Comparison of ENCODE assay signal across 17 mouse cellular contexts in genomic region chr17:87879484-87880225, GRCm38 (mm10). TPM values are rescaled to one million over a fixed set of nuclear protein-coding genes. Genes with fewer than 3 reads are reported as not detected.
DNase-seq lines count a peak whose midpoint lies in the region; ATAC-seq and TF ChIP-seq lines count a peak whose summit lies in the region.
"Had no signal": no experiment of that assay in that cellular context is flagged by ENCODE, and none has a peak within 500 bp of the region (broad histone marks: within the 10 kb centered on the region; RNA-seq: fewer than 3 reads in every experiment).

No protein-coding gene starts in this region.

- no peaks in the 10 kb centered on the region for H3K36me3 ChIP-seq in hindbrain, embryonic 10.5 days
- H3K36me3 ChIP-seq in hindbrain, embryonic 13.5 days = no peaks in the 10 kb centered on the region
- no peaks in the 10 kb centered on the region for H3K36me3 ChIP-seq in neural tube, embryonic 15.5 days
- H3K36me3 ChIP-seq in hindbrain, postnatal 0 days (ENCODE audit: insufficient read depth, low read length) = no peaks in the 10 kb centered on the region
- H3K36me3 ChIP-seq in stomach, postnatal 0 days (ENCODE audit: control insufficient read depth, insufficient read depth, low read length) = no peaks in the 10 kb centered on the region
- no peaks in the 10 kb centered on the region for H3K36me3 ChIP-seq in lung, postnatal 0 days (ENCODE audit: insufficient read depth, low read length)

- no peak for TF ChIP-seq EP300 in stomach, postnatal 0 days (optimal IDR thresholded peaks at IDR 0.05)
- TF ChIP-seq EP300 in lung, postnatal 0 days (IDR thresholded peaks at IDR 0.05) = no peak

- peak overlapping the region; percentile 35; the same call in 1 of the 2 replicates for H3K27ac ChIP-seq in hindbrain, embryonic 10.5 days
- H3K27ac ChIP-seq in hindbrain, embryonic 13.5 days = no peak overlapping the region
- no peak overlapping the region for H3K27ac ChIP-seq in neural tube, embryonic 15.5 days (replicated peaks)
- no peak overlapping the region for H3K27ac ChIP-seq in hindbrain, postnatal 0 days
- H3K27ac ChIP-seq in stomach, postnatal 0 days (replicated peaks) = no peak overlapping the region
- no peak overlapping the region for H3K27ac ChIP-seq in lung, postnatal 0 days (ENCODE audit: low read length)
- H3K27ac ChIP-seq: left cerebral cortex, adult 2 months had no signal

- ATAC-seq in hindbrain, embryonic 13.5 days (ENCODE audit: low FRiP score) = no peak
- no peak for ATAC-seq in neural tube, embryonic 15.5 days (ENCODE audit: low FRiP score)
- no peak for ATAC-seq in hindbrain, postnatal 0 days
- no peak for ATAC-seq in stomach, postnatal 0 days (ENCODE audit: low FRiP score, low TSS enrichment)
- no peak for ATAC-seq in frontal cortex, adult (ENCODE audit: low TSS enrichment)
- no peak for ATAC-seq in lung, postnatal 0 days

- no peaks in the 10 kb centered on the region for H3K9me3 ChIP-seq in hindbrain, embryonic 10.5 days
- no peaks in the 10 kb centered on the region for H3K9me3 ChIP-seq in hindbrain, embryonic 13.5 days
- no peaks in the 10 kb centered on the region for H3K9me3 ChIP-seq in neural tube, embryonic 15.5 days (replicated peaks)
- H3K9me3 ChIP-seq in hindbrain, postnatal 0 days (ENCODE audit: low read length) = no peaks in the 10 kb centered on the region
- H3K9me3 ChIP-seq in stomach, postnatal 0 days (ENCODE audit: control insufficient read depth, low read length) = no peaks in the 10 kb centered on the region
- H3K9me3 ChIP-seq in lung, postnatal 0 days (ENCODE audit: low read length) = no peaks in the 10 kb centered on the region

- WGBS in hindbrain, embryonic 10.5 days = 62% methylated on average over 9 of the region's 9 CpGs
- WGBS in hindbrain, embryonic 13.5 days = 38% methylated on average over 9 of the region's 9 CpGs
- 36% methylated on average over 9 of the region's 9 CpGs for WGBS in neural tube, embryonic 15.5 days
- 26% methylated on average over 9 of the region's 9 CpGs for WGBS in hindbrain, postnatal 0 days
- WGBS in stomach, postnatal 0 days = 54% methylated on average over 9 of the region's 9 CpGs
- WGBS in lung, postnatal 0 days = 62% methylated on average over 9 of the region's 9 CpGs

- H3K4me3 ChIP-seq in hindbrain, embryonic 10.5 days = no peak overlapping the region
- H3K4me3 ChIP-seq in hindbrain, embryonic 13.5 days = no peak overlapping the region
- no peak overlapping the region for H3K4me3 ChIP-seq in neural tube, embryonic 15.5 days (replicated peaks)
- H3K4me3 ChIP-seq in hindbrain, postnatal 0 days (ENCODE audit: low read length) = no peak overlapping the region
- no peak overlapping the region for H3K4me3 ChIP-seq in stomach, postnatal 0 days (ENCODE audit: low read depth, low read length)
- H3K4me3 ChIP-seq in lung, postnatal 0 days (ENCODE audit: low read depth, low read length) = no peak overlapping the region
- H3K4me3 ChIP-seq: erythroblast, embryonic 14.5 days; left cerebral cortex, adult 2 months had no signal

- TF ChIP-seq CTCF in hindbrain, postnatal 0 days (IDR thresholded peaks at IDR 0.05; ENCODE audit: low read depth) = no peak
- no peak for TF ChIP-seq CTCF in stomach, postnatal 0 days (IDR thresholded peaks at IDR 0.05; ENCODE audit: low read depth)
- no peak for TF ChIP-seq CTCF in lung, postnatal 0 days (IDR thresholded peaks at IDR 0.05)

- H3K9ac ChIP-seq in hindbrain, embryonic 13.5 days = no peak overlapping the region
- no peak overlapping the region for H3K9ac ChIP-seq in neural tube, embryonic 15.5 days (replicated peaks)
- H3K9ac ChIP-seq in hindbrain, postnatal 0 days (replicated peaks; ENCODE audit: low read length) = no peak overlapping the region
- no peak overlapping the region for H3K9ac ChIP-seq in stomach, postnatal 0 days (ENCODE audit: low read length)
- H3K9ac ChIP-seq in lung, postnatal 0 days (replicated peaks; ENCODE audit: low read depth) = no peak overlapping the region

- no peak for DNase-seq in hindbrain, embryonic 10.5 days (ENCODE audit: low spot score)
- DNase-seq in neural tube, embryonic 10.5 days (ENCODE audit: extremely low spot score, low spot score) = peak; percentile 12
- peak; percentile 20 for DNase-seq in hindbrain, postnatal 0 days (ENCODE audit: low spot score)
- DNase-seq in stomach, postnatal 0 days (ENCODE audit: low spot score) = peak; percentile 12
- no peak for DNase-seq in lung, postnatal 0 days (ENCODE audit: low spot score)
- DNase-seq: adrenal gland, adult 8-10 months; heart, postnatal 10 days; kidney, adult 9 months had no signal

- H3K27me3 ChIP-seq in hindbrain, embryonic 10.5 days (ENCODE audit: insufficient read depth, poor library complexity, severe bottlenecking) = peaks cover 47% of the 10 kb centered on the region
- H3K27me3 ChIP-seq in hindbrain, embryonic 13.5 days = peaks cover 17% of the 10 kb centered on the region; the same call in 1 of the 2 replicates
- no peaks in the 10 kb centered on the region for H3K27me3 ChIP-seq in neural tube, embryonic 15.5 days (replicated peaks)
- H3K27me3 ChIP-seq in hindbrain, postnatal 0 days (ENCODE audit: insufficient read depth, low read length) = no peaks in the 10 kb centered on the region
- H3K27me3 ChIP-seq in stomach, postnatal 0 days (ENCODE audit: control insufficient read depth, insufficient read depth, low read length) = no peaks in the 10 kb centered on the region
- H3K27me3 ChIP-seq in lung, postnatal 0 days (replicated peaks; ENCODE audit: insufficient read depth, low read length) = no peaks in the 10 kb centered on the region

- no peak overlapping the region for H3K4me2 ChIP-seq in hindbrain, embryonic 13.5 days
- no peak overlapping the region for H3K4me2 ChIP-seq in neural tube, embryonic 15.5 days
- no peak overlapping the region for H3K4me2 ChIP-seq in hindbrain, postnatal 0 days (ENCODE audit: low read depth, low read length)
- no peak overlapping the region for H3K4me2 ChIP-seq in stomach, postnatal 0 days (replicated peaks; ENCODE audit: low read depth)
- H3K4me2 ChIP-seq in lung, postnatal 0 days (replicated peaks; ENCODE audit: low read depth, low read length) = no peak overlapping the region

- peaks cover 41% of the 10 kb centered on the region for H3K4me1 ChIP-seq in hindbrain, embryonic 10.5 days (replicated peaks)
- H3K4me1 ChIP-seq in hindbrain, embryonic 13.5 days (replicated peaks) = peaks cover 30% of the 10 kb centered on the region
- H3K4me1 ChIP-seq in neural tube, embryonic 15.5 days = peaks cover 14% of the 10 kb centered on the region
- peaks cover 20% of the 10 kb centered on the region for H3K4me1 ChIP-seq in hindbrain, postnatal 0 days (ENCODE audit: insufficient read depth, low read length)
- H3K4me1 ChIP-seq in stomach, postnatal 0 days (replicated peaks; ENCODE audit: control insufficient read depth, insufficient read depth) = no peaks in the 10 kb centered on the region
- H3K4me1 ChIP-seq in lung, postnatal 0 days (ENCODE audit: insufficient read depth, low read depth, low read length) = no peaks in the 10 kb centered on the region

RNA-seq across cellular contexts. Expression of gene Rpl36-ps4, which starts 41.1 kb away (rescaled TPM):
- polyA plus RNA-seq in hindbrain, embryonic 10.5 days (2016; fragmentation: Nextera tagmentation; extraction: Ambion mirVana) = not detected in 2 replicates
- not detected in 2 replicates for polyA plus RNA-seq in hindbrain, embryonic 13.5 days (2015; fragmentation: Nextera tagmentation; extraction: Ambion mirVana)
- not detected in 2 replicates for polyA plus RNA-seq in neural tube, embryonic 15.5 days (2015; fragmentation: Nextera tagmentation; extraction: Ambion mirVana)
- not detected in 2 replicates for total RNA-seq in hindbrain, postnatal 0 days (2014; rRNA removed)
- polyA plus RNA-seq in hindbrain, postnatal 0 days (2015; fragmentation: Nextera tagmentation; extraction: Ambion mirVana) = not detected in 2 replicates
- polyA plus RNA-seq in stomach, postnatal 0 days (2015; fragmentation: Nextera tagmentation; extraction: Ambion mirVana) = not detected in 2 replicates
- polyA plus RNA-seq in lung, postnatal 0 days (2015; fragmentation: Nextera tagmentation; extraction: Ambion mirVana) = not detected in 2 replicates
- total RNA-seq: adrenal gland, adult 8-10 months; gastrocnemius, postnatal 36 days; heart, postnatal 10 days; left cerebral cortex, adult 2 months had no signal
- polyA plus RNA-seq: cerebellum, adult 2 months; erythroblast, embryonic 14.5 days; liver, embryonic 16.5 days; spleen, adult 2 months had no signal

Comparison
In these comparisons a context has a peak if more than half of its experiments do, and no peak if none do; other contexts are left out.
1. DNase-seq: peak in neural tube, embryonic 10.5 days (single experiment), hindbrain, postnatal 0 days (single experiment) and stomach, postnatal 0 days (single experiment); none in hindbrain, embryonic 10.5 days (single experiment) and lung, postnatal 0 days (single experiment).